Mouse (Mus musculus): ENCODE measurements around the gene Cyb561d2. TPM values are rescaled to one million over a fixed set of nuclear protein-coding genes. Genes with fewer than 3 reads are reported as not detected.

Cyb561d2 gene
- total and polyA plus RNA-seq, 3 experiments, result 37.8 to 38.1 TPM; not detected in 1

DNA sequence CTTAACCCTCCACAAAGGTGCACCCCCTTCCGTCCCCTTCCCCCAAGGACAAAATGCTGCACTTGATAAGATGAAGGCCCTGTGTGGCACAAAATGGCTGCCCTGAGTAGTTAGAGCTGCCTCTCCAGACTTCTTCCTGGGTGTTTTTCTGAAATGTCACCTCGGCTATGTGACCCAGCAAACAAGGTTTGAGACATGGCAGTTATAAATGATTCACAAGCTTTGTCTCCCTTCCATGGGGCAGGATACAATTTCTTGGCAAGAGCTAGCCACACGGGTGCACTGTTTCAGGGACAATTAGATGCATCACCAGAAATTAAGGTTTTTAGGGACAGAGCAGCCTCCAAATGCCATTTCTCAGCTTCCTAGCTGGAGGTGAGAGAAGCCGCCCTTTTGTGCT lies 1.6 kb downstream of the Cyb561d2 start:
- Histone ChIP-seq H3K9me3 (replicated peaks; ENCODE audit: insufficient read depth, low read length) (no peaks in the 10 kb centered on the region), H3K27me3 (ENCODE audit: control insufficient read depth in 1 of 2, insufficient read depth in 2 of 2, low read length in 2 of 2) (no peaks in the 10 kb centered on the region), H3K9ac (ENCODE audit: control insufficient read depth, low read depth, low read length, poor library complexity, severe bottlenecking) (no peak overlapping the region), H3K79me2 (ENCODE audit: control insufficient read depth, insufficient read depth, low read length, poor library complexity) (peaks cover 29% of the 10 kb centered on the region), H3K36me3 (ENCODE audit: control insufficient read depth in 1 of 2, insufficient read depth in 2 of 2, low read length in 2 of 2) (peaks cover 0 to 9% of the 10 kb centered on the region in 2 experiments; a peak in 2 of 4 replicates), H3K4me3 (ENCODE audit: control insufficient read depth in 1 of 2, insufficient read depth in 1 of 2, low read depth in 2 of 2, low read length in 2 of 2) (no peak overlapping the region), H3K27ac (ENCODE audit: control insufficient read depth, low read depth, low read length) (no peak overlapping the region), H3K4me1 (ENCODE audit: control insufficient read depth in 1 of 2, insufficient read depth in 2 of 2, low read length in 2 of 2) (peaks cover 0 to 23% of the 10 kb centered on the region in 2 experiments; a peak in 1 of 4 replicates)
- no peak for TF ChIP-seq MXI1 (IDR thresholded peaks at IDR 0.05; ENCODE audit: low read depth, low read length)
- no peak for TF ChIP-seq E2F4 (IDR thresholded peaks at IDR 0.05; ENCODE audit: borderline replicate concordance, low read depth, low read length)
- TF ChIP-seq EP300 (IDR thresholded peaks at IDR 0.05; ENCODE audit: low read depth in 1 of 2, low read length in 2 of 2), result no peak
- no peak for TF ChIP-seq RAD21 (IDR thresholded peaks at IDR 0.05; ENCODE audit: low read depth, low read length)
- TF ChIP-seq NELFE (IDR thresholded peaks at IDR 0.05; ENCODE audit: low read depth, low read length), result no peak
- TF ChIP-seq TAL1 (IDR thresholded peaks at IDR 0.05; ENCODE audit: low read length), result no peak
- no peak for DNase-seq (ENCODE audit: low read depth, low spot score)

GRCm38 (mm10) chr9:107539940-107540339 lies 2.1 kb downstream of the Cyb561d2 start:
- H3K27ac ChIP-seq (ENCODE audit: control insufficient read depth, low read depth, low read length), result no peak overlapping the region
- H3K9me3 ChIP-seq (replicated peaks; ENCODE audit: insufficient read depth, low read length), result no peaks in the 10 kb centered on the region
- peaks cover 0 to 23% of the 10 kb centered on the region in 2 experiments; a peak in 1 of 4 replicates for H3K4me1 ChIP-seq (ENCODE audit: control insufficient read depth in 1 of 2, insufficient read depth in 2 of 2, low read length in 2 of 2)
- H3K79me2 ChIP-seq (ENCODE audit: control insufficient read depth, insufficient read depth, low read length, poor library complexity), result peaks cover 34% of the 10 kb centered on the region
- TF ChIP-seq MAZ (IDR thresholded peaks at IDR 0.05; ENCODE audit: low read depth, low read length) (no peak), TAL1 (IDR thresholded peaks at IDR 0.05; ENCODE audit: low read length) (no peak), USF1 (IDR thresholded peaks at IDR 0.05; ENCODE audit: low read depth, low read length) (no peak), ZMIZ1 (IDR thresholded peaks at IDR 0.05; ENCODE audit: low read depth, low read length) (no peak), CHD2 (IDR thresholded peaks at IDR 0.05; ENCODE audit: low read length) (no peak), CHD1 (IDR thresholded peaks at IDR 0.05; ENCODE audit: low read depth, low read length) (no peak), ZNF384 (IDR thresholded peaks at IDR 0.05; ENCODE audit: low read depth, low read length) (no peak), EP300 (IDR thresholded peaks at IDR 0.05; ENCODE audit: low read depth in 1 of 2, low read length in 2 of 2) (no peak), MYB (IDR thresholded peaks at IDR 0.05; ENCODE audit: low read depth, low read length) (no peak), SMC3 (IDR thresholded peaks at IDR 0.05; ENCODE audit: low read depth, low read length) (no peak), ELF1 (IDR thresholded peaks at IDR 0.05; ENCODE audit: low read depth, low read length) (no peak), CTCF (IDR thresholded peaks at IDR 0.05 in 2 of 3, conservative IDR thresholded peaks at IDR 0.05 in 1 of 3; ENCODE audit: control insufficient read depth in 1 of 3, insufficient read depth in 1 of 3, low read depth in 2 of 3, low read length in 3 of 3, poor library complexity in 1 of 3, severe bottlenecking in 1 of 3) (no peak), MYC (IDR thresholded peaks at IDR 0.05; ENCODE audit: low read depth, low read length) (no peak), POLR2AphosphoS5 (IDR thresholded peaks at IDR 0.05; ENCODE audit: borderline replicate concordance, low read depth, low read length) (no peak; the same call in 1 of the 2 replicates), RAD21 (IDR thresholded peaks at IDR 0.05; ENCODE audit: low read depth, low read length) (no peak), HCFC1 (IDR thresholded peaks at IDR 0.05; ENCODE audit: low read depth, low read length) (no peak), MAX (IDR thresholded peaks at IDR 0.05; ENCODE audit: low read length) (no peak), ZKSCAN1 (IDR thresholded peaks at IDR 0.05; ENCODE audit: low read depth, low read length) (no peak), ETS1 (IDR thresholded peaks at IDR 0.05; ENCODE audit: low read depth, low read length) (no peak)
- H3K4me3 ChIP-seq (ENCODE audit: control insufficient read depth in 1 of 2, insufficient read depth in 1 of 2, low read depth in 2 of 2, low read length in 2 of 2), result no peak overlapping the region
- no peak for DNase-seq (ENCODE audit: low read depth, low spot score)
- peaks cover 0 to 9% of the 10 kb centered on the region in 2 experiments; a peak in 2 of 4 replicates for H3K36me3 ChIP-seq (ENCODE audit: control insufficient read depth in 1 of 2, insufficient read depth in 2 of 2, low read length in 2 of 2)
- no peaks in the 10 kb centered on the region for H3K27me3 ChIP-seq (ENCODE audit: control insufficient read depth in 1 of 2, insufficient read depth in 2 of 2, low read length in 2 of 2)
- no peak overlapping the region for H3K9ac ChIP-seq (ENCODE audit: control insufficient read depth, low read depth, low read length, poor library complexity, severe bottlenecking)

Data from MEL (cell line).